ENCODE assay signal across 21 mouse cellular contexts in the genomic region with DNA sequence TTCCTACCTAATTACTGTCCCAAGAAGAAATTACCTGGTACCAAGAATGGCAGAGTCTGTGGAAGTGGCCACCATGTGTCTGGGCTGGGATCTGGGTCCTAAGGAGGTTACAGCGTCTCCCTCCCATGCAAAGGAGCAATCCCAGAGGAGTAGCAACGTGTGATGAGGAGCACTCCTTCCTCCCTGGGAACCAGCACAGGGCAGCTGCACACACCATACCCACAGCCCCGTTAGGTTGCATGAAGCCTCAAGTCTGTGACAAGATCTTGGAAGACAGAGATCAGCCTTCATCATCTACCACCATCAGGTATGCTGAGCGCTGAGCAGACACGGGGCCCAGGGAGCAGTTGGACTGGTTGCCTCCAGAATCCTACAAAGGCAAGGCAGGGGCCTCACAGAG.
"Had no signal": no experiment of that assay in that cellular context is flagged by ENCODE, and none has a peak within 500 bp of the region (broad histone marks: within the 10 kb centered on the region; RNA-seq: fewer than 3 reads in every experiment).

No protein-coding gene starts in this region.

- H3K36me3 ChIP-seq: limb, embryonic 13.5 days; liver, embryonic 12.5 days; liver, embryonic 15.5 days; midbrain, embryonic 10.5 days; neural tube, embryonic 12.5 days; neural tube, embryonic 15.5 days had no signal

- H3K27ac ChIP-seq: kidney, postnatal 0 days; layer of hippocampus, adult 2 months; liver, embryonic 12.5 days; liver, embryonic 15.5 days; midbrain, embryonic 10.5 days; neural tube, embryonic 12.5 days; neural tube, embryonic 15.5 days had no signal

- H3K27me3 ChIP-seq: limb, embryonic 13.5 days; liver, embryonic 12.5 days; liver, embryonic 15.5 days; neural tube, embryonic 12.5 days had no signal

- H3K9ac ChIP-seq: limb, embryonic 13.5 days; liver, embryonic 12.5 days; liver, embryonic 15.5 days; neural tube, embryonic 12.5 days; neural tube, embryonic 15.5 days had no signal

- H3K4me1 ChIP-seq: liver, embryonic 15.5 days had no signal

- H3K9me3 ChIP-seq: limb, embryonic 13.5 days; liver, embryonic 12.5 days; liver, embryonic 15.5 days; midbrain, embryonic 10.5 days; neural tube, embryonic 12.5 days; neural tube, embryonic 15.5 days had no signal

- DNase-seq: kidney, adult 2 months; kidney, postnatal 25 days; layer of hippocampus, adult 9-11 months; liver; lung, adult 2 months; lung, postnatal 14 days; lung, postnatal 4 days; midbrain, embryonic 14.5 days; right cerebral cortex, postnatal 25 days; spleen, adult 18-20 months; thymus, adult 18-20 months; thymus, postnatal 36 days had no signal

- ATAC-seq: intestine, postnatal 0 days; liver, embryonic 12.5 days had no signal

- H3K4me3 ChIP-seq: layer of hippocampus, adult 2 months; limb, embryonic 13.5 days; liver, embryonic 12.5 days; liver, embryonic 15.5 days; midbrain, embryonic 10.5 days; neural tube, embryonic 12.5 days; neural tube, embryonic 15.5 days had no signal

- H3K4me2 ChIP-seq: limb, embryonic 13.5 days; liver, embryonic 12.5 days; liver, embryonic 15.5 days; neural tube, embryonic 12.5 days; neural tube, embryonic 15.5 days had no signal
